Mouse (Mus musculus) hindbrain, postnatal 0 days (tissue): ENCODE data around the gene Gipc2. TPM values are rescaled to one million over a fixed set of nuclear protein-coding genes. Genes with fewer than 3 reads are reported as not detected.
A peak's percentile ranks its signal among the peaks of the same experiment; 100 is the strongest.
"Not testable (repeated sequence)": the region's sequence is repeated elsewhere in the genome, so short reads cannot be mapped to it uniquely, and the experiment has no call there.

ENCODE experiments used
- ATAC-seq: fragments of 200-750 bp; cut with Nextera tagmentation; 2 replicates; pipeline ENCODE4 v1.8.0; 2017; ENCODE audit warnings: mild to moderate bottlenecking, moderate TSS enrichment, moderate library complexity
- DNase-seq: peaks from one replicate; pipeline ENCODE4 v3.0.0-alpha.2; 2015; ENCODE audit warnings: low spot score
- H3K27ac ChIP-seq: fragments of 300-500 bp; sonication (generic); 2 replicates; pipeline ENCODE4 v1.5.1; 2014; ENCODE audit warnings: mild to moderate bottlenecking
- H3K27me3 ChIP-seq: fragments of 300-500 bp; sonication (generic); 2 replicates; pipeline ENCODE4 v1.6.1; 2014; ENCODE audit warnings: low read length, mixed read lengths; ENCODE audit not compliant: insufficient read depth
- H3K36me3 ChIP-seq: fragments of 300-500 bp; sonication (generic); 2 replicates; pipeline ENCODE4 v1.6.1; 2014; ENCODE audit warnings: low read length, mixed read lengths; ENCODE audit not compliant: insufficient read depth
- H3K4me1 ChIP-seq: fragments of 300-500 bp; sonication (generic); 2 replicates; pipeline ENCODE4 v1.6.1; 2014; ENCODE audit warnings: antibody characterized with exemption, low read length, mixed read lengths; ENCODE audit not compliant: insufficient read depth
- H3K4me2 ChIP-seq: fragments of 300-500 bp; sonication (generic); 2 replicates; pipeline ENCODE4 v1.6.1; 2014; ENCODE audit warnings: low read depth, mild to moderate bottlenecking, low read length, moderate library complexity, mixed read lengths
- H3K4me3 ChIP-seq: fragments of 300-500 bp; sonication (generic); 2 replicates; pipeline ENCODE4 v1.5.1; 2014; ENCODE audit warnings: low read length
- H3K9ac ChIP-seq: fragments of 300-500 bp; sonication (generic); replicated peaks from 2 replicates; pipeline ENCODE4 v1.6.1; 2014; ENCODE audit warnings: mild to moderate bottlenecking, low read length, moderate library complexity, mixed read lengths
- H3K9me3 ChIP-seq: fragments of 300-500 bp; sonication (generic); 2 replicates; pipeline ENCODE4 v1.6.1; 2016; ENCODE audit warnings: low read length, mixed read lengths
- CTCF ChIP-seq: IDR thresholded peaks from 2 replicates; pipeline ENCODE4 v1.5.1; 2016; ENCODE audit warnings: antibody characterized with exemption, control low read depth, low read depth
- WGBS: fragments of 180-500 bp; shearing (Covaris S2); extraction: QIAGEN DNeasy Blood & Tissue Kit; methylation state at CpG from one replicate; pipeline ENCODE4 v1.1.7; 2014; 5-methylcytosine and 5-hydroxymethylcytosine counted together
- polyA plus RNA-seq: library from polyadenylated mRNA; unstranded; fragments of >200 nt; fragmentation: Nextera tagmentation; extraction: Ambion mirVana; gene quantifications from 2 replicates; pipeline ENCODE4 v1.2.1, GENCODE M21; 2015
- total RNA-seq: library from RNA; depleted of rRNA; stranded (reverse); fragments of >200 nt; gene quantifications from 2 replicates; pipeline ENCODE4 v1.2.3, GENCODE M21; 2014

Gipc2 gene
- total and polyA plus RNA-seq, 2 experiments from 2014 or later, result 6.7 to 15.6 TPM

DNA sequence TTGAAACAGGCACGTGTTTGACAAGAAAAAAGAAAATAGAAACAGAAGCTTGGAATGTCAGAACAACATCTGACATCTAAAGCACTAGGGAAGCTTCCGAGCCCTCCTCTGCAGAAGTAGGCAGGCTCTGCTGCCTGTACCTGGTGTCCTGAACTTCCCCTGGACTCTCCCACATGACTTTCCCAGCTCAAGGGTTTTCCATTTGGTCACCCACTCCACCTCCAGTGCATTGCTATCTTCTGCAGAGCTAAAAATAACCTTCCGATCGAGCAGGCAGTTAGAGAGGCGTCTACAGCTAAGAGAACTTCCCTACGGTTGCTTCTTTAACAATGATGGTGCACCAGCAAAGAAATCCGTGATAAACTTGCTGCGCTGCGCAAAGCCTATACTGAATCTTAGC is 32.4 kb downstream of the Gipc2 start:
- Histone ChIP-seq H3K27me3 (no peaks in the 10 kb centered on the region), H3K9me3 (no peaks in the 10 kb centered on the region), H3K4me2 (no peak overlapping the region), H3K9ac (no peak overlapping the region), H3K4me3 (no peak overlapping the region), H3K4me1 (no peaks in the 10 kb centered on the region), H3K27ac (no peak overlapping the region), H3K36me3 (no peaks in the 10 kb centered on the region)
- WGBS, result 78% methylated on average over 9 of the region's 9 CpGs
- ATAC-seq (no peak), DNase-seq (no peak)
- no peak for TF ChIP-seq CTCF

DNA sequence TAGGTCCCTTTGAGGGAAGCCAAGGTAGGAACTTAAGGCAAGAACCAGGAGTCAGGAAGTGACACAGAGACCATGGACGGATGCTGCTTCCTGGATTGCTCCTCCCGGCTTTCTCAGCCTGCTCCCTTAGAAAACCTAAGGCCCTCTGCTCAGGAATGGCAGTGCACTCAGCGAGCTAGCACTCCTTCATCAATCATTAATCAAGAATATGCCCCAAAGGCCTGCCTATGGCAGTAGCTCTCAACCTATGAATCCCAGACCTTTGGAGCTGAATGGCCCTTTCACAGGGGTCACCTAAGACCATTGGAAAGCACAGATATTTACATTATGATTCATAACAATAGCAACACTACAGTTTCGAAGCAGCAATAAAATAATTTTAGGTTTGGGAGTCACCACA is 35.1 kb downstream of the Gipc2 start:
- Histone ChIP-seq H3K9ac (no peak overlapping the region), H3K4me2 (no peak overlapping the region), H3K9me3 (no peaks in the 10 kb centered on the region), H3K4me3 (no peak overlapping the region), H3K27me3 (no peaks in the 10 kb centered on the region), H3K36me3 (no peaks in the 10 kb centered on the region), H3K4me1 (no peaks in the 10 kb centered on the region), H3K27ac (no peak overlapping the region)
- no peak for DNase-seq
- TF ChIP-seq CTCF, result no peak
- ATAC-seq, result no peak
- 75% methylated on average over 4 of the region's 4 CpGs for WGBS

DNA sequence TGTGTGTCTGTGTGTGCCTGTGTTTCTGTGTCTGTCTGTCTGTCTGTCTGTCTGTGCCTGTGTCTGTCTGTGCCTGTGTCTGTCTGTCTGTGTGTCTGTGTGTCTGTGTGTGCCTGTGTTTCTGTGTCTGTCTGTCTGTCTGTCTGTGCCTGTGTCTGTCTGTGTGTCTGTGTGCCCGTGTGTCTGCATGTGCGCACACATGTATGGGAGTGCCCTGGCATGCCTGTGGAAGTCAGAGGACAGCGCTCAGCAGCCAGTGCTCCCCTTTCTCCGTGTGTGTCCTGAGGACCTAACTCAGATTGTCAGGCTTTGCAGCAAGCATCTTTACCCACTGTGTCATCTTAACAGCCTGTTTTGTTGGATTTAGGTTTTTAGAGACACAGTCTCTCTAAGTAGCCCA is 36.6 kb downstream of the Gipc2 start:
- WGBS, result 92% methylated on average over 4 of the region's 4 CpGs
- not testable (repeated sequence) for H3K4me3 ChIP-seq, H3K27ac ChIP-seq, H3K9ac ChIP-seq, H3K27me3 ChIP-seq, ATAC-seq, H3K9me3 ChIP-seq, DNase-seq, H3K4me1 ChIP-seq, H3K36me3 ChIP-seq, H3K4me2 ChIP-seq

DNA sequence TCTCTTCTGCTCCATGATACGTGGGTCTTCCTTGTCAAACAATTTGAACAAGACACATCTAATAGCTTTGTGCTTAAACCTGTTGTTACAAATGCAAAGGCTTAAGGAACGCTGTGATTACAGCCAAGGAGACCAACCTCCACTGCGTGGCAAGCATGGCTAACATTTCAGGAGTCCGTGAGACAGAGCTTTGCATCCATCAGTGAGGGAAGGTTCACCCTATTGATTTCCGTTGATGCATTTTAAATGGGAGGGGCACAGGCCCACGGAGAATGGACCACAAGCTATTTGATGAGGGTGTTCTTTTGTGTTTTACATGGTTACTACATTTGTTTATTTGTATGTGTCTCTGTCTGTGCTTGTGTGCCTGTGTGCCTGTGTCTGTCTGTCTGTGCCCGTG is 37.4 kb downstream of the Gipc2 start:
- no peak for TF ChIP-seq CTCF
- 74% methylated on average over 7 of the region's 7 CpGs for WGBS
- H3K4me1 ChIP-seq, result no peaks in the 10 kb centered on the region
- H3K36me3 ChIP-seq, result no peaks in the 10 kb centered on the region
- no peaks in the 10 kb centered on the region for H3K27me3 ChIP-seq
- H3K4me2 ChIP-seq, result no peak overlapping the region
- no peak overlapping the region for H3K27ac ChIP-seq
- no peak for DNase-seq
- H3K4me3 ChIP-seq, result no peak overlapping the region
- H3K9ac ChIP-seq, result no peak overlapping the region
- no peaks in the 10 kb centered on the region for H3K9me3 ChIP-seq
- ATAC-seq, result no peak

DNA sequence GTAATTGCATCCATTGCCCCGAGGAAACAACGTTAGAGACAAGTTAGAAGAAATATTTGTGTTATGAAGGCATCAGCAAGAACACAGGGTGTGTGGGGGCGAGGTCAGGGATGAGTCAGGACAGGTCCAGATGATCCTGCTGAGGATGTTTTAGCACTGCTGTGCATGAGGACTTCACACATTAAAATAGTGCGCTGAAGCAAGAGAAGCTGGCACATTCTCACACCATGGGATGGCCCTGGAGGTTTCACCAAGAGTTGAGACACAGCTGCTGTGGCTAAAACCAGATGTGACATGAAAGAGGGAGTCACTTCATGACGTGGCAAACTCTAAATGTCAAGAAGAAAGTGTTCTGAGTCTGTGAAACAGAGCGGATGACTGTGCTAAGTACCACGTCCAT is 38.9 kb downstream of the Gipc2 start:
- no peaks in the 10 kb centered on the region for H3K36me3 ChIP-seq
- DNase-seq (no peak), ATAC-seq (no peak)
- TF ChIP-seq CTCF, result no peak
- H3K27me3 ChIP-seq, result no peaks in the 10 kb centered on the region
- no peak overlapping the region for H3K27ac ChIP-seq
- 73% methylated on average over 7 of the region's 7 CpGs for WGBS
- no peak overlapping the region for H3K9ac ChIP-seq
- H3K4me3 ChIP-seq, result no peak overlapping the region
- H3K4me1 ChIP-seq, result no peaks in the 10 kb centered on the region
- no peak overlapping the region for H3K4me2 ChIP-seq
- no peaks in the 10 kb centered on the region for H3K9me3 ChIP-seq

DNA sequence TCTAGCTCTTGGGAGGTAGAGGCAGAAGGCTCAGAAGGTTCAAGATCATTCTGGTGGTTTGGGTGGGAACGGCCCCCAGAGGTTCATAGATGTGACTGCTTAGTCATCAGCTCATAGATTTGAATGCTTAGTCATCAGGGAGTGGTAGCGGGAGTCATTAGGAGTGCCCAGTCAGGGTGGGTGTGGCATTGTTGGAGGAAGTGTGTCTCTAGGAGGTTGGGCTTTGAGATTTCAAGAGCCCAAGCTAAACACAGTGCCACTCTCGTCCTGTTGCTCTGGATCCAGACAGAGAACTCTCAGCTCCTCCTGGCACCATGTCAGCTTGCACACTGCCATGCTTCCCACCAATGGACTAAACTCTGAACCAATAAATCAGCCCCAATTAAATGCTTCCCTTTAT is 43.3 kb downstream of the Gipc2 start:
- no peak for DNase-seq
- ATAC-seq, result 0 out of 2 replicates have a peak, but pooled peaks have one; percentile 35

DNA sequence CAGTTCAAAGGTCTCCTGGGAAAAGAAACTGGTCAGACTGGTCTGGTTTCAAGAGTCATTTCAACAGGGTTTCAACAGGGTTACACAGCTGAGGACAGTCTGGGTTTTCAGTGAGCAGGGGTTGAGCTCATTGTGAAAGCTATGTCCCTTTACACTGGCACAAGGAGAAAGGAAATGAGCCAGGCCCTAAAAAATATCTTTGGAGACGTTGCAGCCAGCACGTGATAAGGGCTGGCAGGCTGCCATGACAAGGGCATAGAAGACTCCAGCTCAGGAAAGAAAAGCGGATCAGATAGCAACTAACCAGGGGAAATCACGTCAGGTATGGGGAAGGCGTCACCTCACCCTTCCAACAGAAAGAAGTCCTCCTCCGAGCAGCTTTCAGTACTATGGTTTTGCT is 43.9 kb downstream of the Gipc2 start:
- Histone ChIP-seq H3K4me1 (no peaks in the 10 kb centered on the region), H3K9me3 (no peaks in the 10 kb centered on the region), H3K27ac (no peak overlapping the region), H3K4me3 (no peak overlapping the region), H3K9ac (no peak overlapping the region), H3K36me3 (no peaks in the 10 kb centered on the region), H3K27me3 (no peaks in the 10 kb centered on the region), H3K4me2 (no peak overlapping the region)
- DNase-seq, result peak; percentile 50
- WGBS, result 49% methylated on average over 6 of the region's 6 CpGs
- no peak for ATAC-seq
- no peak for TF ChIP-seq CTCF

More for the DNA sequence above, 43.3 kb downstream of the Gipc2 start:
- H3K27ac ChIP-seq, result no peak overlapping the region
- H3K4me3 ChIP-seq, result no peak overlapping the region
- 69% methylated on average over 3 of the region's 3 CpGs for WGBS
- H3K4me1 ChIP-seq, result no peaks in the 10 kb centered on the region
- no peaks in the 10 kb centered on the region for H3K9me3 ChIP-seq
- no peak for TF ChIP-seq CTCF
- H3K9ac ChIP-seq, result no peak overlapping the region
- no peaks in the 10 kb centered on the region for H3K27me3 ChIP-seq
- H3K36me3 ChIP-seq, result no peaks in the 10 kb centered on the region
- no peak overlapping the region for H3K4me2 ChIP-seq
